Mouse (Mus musculus): ENCODE data around the gene Bod1l. TPM values are rescaled to one million over a fixed set of nuclear protein-coding genes. Genes with fewer than 3 reads are reported as not detected.

Gene Bod1l
- polyA plus RNA-seq, 1 experiment from 2014 or later: 30.1 TPM

- 97% methylated on average over 2 of the region's 2 CpGs for WGBS
- no peaks in the 10 kb centered on the region for H3K4me1 ChIP-seq
- no peak for ATAC-seq (ENCODE audit: low FRiP score)
- peaks cover 48% of the 10 kb centered on the region for H3K36me3 ChIP-seq
- no peak overlapping the region for H3K9ac ChIP-seq (replicated peaks)
- no peak overlapping the region for H3K4me2 ChIP-seq
- H3K27ac ChIP-seq (replicated peaks): no peak overlapping the region
- H3K4me3 ChIP-seq (replicated peaks): no peak overlapping the region
- no peaks in the 10 kb centered on the region for H3K27me3 ChIP-seq (replicated peaks)
- H3K9me3 ChIP-seq (replicated peaks): no peaks in the 10 kb centered on the region
Measured at GRCm38 (mm10) chr5:41801622-41802021, 42.5 kb downstream of the Bod1l start.

GRCm38 (mm10) chr5:41794434-41794833 lies 49.7 kb downstream of the Bod1l start:
- no peak for ATAC-seq (ENCODE audit: low FRiP score)
- H3K36me3 ChIP-seq: peaks cover 73% of the 10 kb centered on the region

GRCm38 (mm10) chr5:41790517-41790916 lies 53.6 kb downstream of the Bod1l start:
- H3K4me1 ChIP-seq: no peaks in the 10 kb centered on the region
- H3K4me2 ChIP-seq: no peak overlapping the region
- no peak overlapping the region for H3K27ac ChIP-seq (replicated peaks)
- ATAC-seq (ENCODE audit: low FRiP score): no peak
- H3K4me3 ChIP-seq (replicated peaks): no peak overlapping the region
- no peak overlapping the region for H3K9ac ChIP-seq (replicated peaks)
- peaks cover 84% of the 10 kb centered on the region for H3K36me3 ChIP-seq
- no peaks in the 10 kb centered on the region for H3K27me3 ChIP-seq (replicated peaks)
- 97% methylated on average over 2 of the region's 2 CpGs for WGBS
- H3K9me3 ChIP-seq (replicated peaks): no peaks in the 10 kb centered on the region

More at GRCm38 (mm10) chr5:41794434-41794833, 49.7 kb downstream of the Bod1l start:
- Histone ChIP-seq H3K9ac (replicated peaks) (no peak overlapping the region), H3K27ac (replicated peaks) (no peak overlapping the region), H3K4me3 (replicated peaks) (no peak overlapping the region), H3K27me3 (replicated peaks) (no peaks in the 10 kb centered on the region), H3K9me3 (replicated peaks) (no peaks in the 10 kb centered on the region), H3K4me1 (no peaks in the 10 kb centered on the region), H3K4me2 (no peak overlapping the region)

- H3K9me3 ChIP-seq (replicated peaks): no peaks in the 10 kb centered on the region
- H3K9ac ChIP-seq (replicated peaks): no peak overlapping the region
- H3K4me3 ChIP-seq (replicated peaks): no peak overlapping the region
- H3K27ac ChIP-seq (replicated peaks): no peak overlapping the region
- WGBS: 80% methylated on average over 6 of the region's 6 CpGs
- H3K27me3 ChIP-seq (replicated peaks): no peaks in the 10 kb centered on the region
- H3K36me3 ChIP-seq: peaks cover 82% of the 10 kb centered on the region
- ATAC-seq (ENCODE audit: low FRiP score): no peak
- H3K4me1 ChIP-seq: no peaks in the 10 kb centered on the region
- H3K4me2 ChIP-seq: no peak overlapping the region
Measured at GRCm38 (mm10) chr5:41788877-41789276, 55.2 kb downstream of the Bod1l start.

- Histone ChIP-seq H3K27ac (replicated peaks) (no peak overlapping the region), H3K9me3 (replicated peaks) (no peaks in the 10 kb centered on the region), H3K4me2 (no peak overlapping the region), H3K4me1 (no peaks in the 10 kb centered on the region), H3K36me3 (peaks cover 25% of the 10 kb centered on the region), H3K4me3 (replicated peaks) (no peak overlapping the region), H3K27me3 (replicated peaks) (no peaks in the 10 kb centered on the region), H3K9ac (replicated peaks) (no peak overlapping the region)
- no peak for ATAC-seq (ENCODE audit: low FRiP score)
- 94% methylated on average over 5 of the region's 5 CpGs for WGBS
Measured at GRCm38 (mm10) chr5:41781890-41782289, 62.2 kb downstream of the Bod1l start.

- H3K36me3 ChIP-seq: peaks cover 7% of the 10 kb centered on the region; the same call in 1 of the 2 replicates
- H3K4me1 ChIP-seq: no peaks in the 10 kb centered on the region
- H3K9ac ChIP-seq (replicated peaks): no peak overlapping the region
- no peak for ATAC-seq (ENCODE audit: low FRiP score)
- H3K9me3 ChIP-seq (replicated peaks): no peaks in the 10 kb centered on the region
- no peaks in the 10 kb centered on the region for H3K27me3 ChIP-seq (replicated peaks)
- 83% methylated on average over 3 of the region's 3 CpGs for WGBS
- no peak overlapping the region for H3K27ac ChIP-seq (replicated peaks)
- no peak overlapping the region for H3K4me2 ChIP-seq
- H3K4me3 ChIP-seq (replicated peaks): no peak overlapping the region
Measured at GRCm38 (mm10) chr5:41780026-41780425, 64.1 kb downstream of the Bod1l start.

GRCm38 (mm10) chr5:41775728-41776127 lies 68.4 kb downstream of the Bod1l start:
- no peaks in the 10 kb centered on the region for H3K4me1 ChIP-seq
- H3K27me3 ChIP-seq (replicated peaks): no peaks in the 10 kb centered on the region
- no peak overlapping the region for H3K4me2 ChIP-seq
- no peak for ATAC-seq (ENCODE audit: low FRiP score)
- H3K9ac ChIP-seq (replicated peaks): no peak overlapping the region
- no peaks in the 10 kb centered on the region for H3K9me3 ChIP-seq (replicated peaks)
- H3K27ac ChIP-seq (replicated peaks): no peak overlapping the region
- H3K4me3 ChIP-seq (replicated peaks): no peak overlapping the region
- WGBS: 49% methylated on average over 6 of the region's 6 CpGs
- no peaks in the 10 kb centered on the region for H3K36me3 ChIP-seq

DNA sequence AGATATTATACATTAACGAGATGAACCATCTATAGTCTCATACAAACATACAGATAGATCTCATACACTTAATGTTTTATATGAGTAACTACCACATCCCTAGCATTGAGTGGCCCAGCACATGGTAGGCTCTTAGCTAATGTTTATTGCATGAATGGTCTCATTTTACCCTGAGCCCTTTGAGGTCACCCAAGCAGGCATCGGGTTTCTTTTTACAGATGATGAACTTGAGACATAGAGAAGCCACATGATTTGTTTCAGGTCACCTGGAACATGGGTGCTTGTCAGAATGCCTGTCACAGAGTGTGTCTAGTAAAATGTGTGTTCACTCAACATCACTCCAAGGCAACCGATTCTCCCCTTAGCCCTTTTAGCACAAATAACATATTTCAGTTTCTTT lies 68.8 kb downstream of the Bod1l start:
- no peak overlapping the region for H3K9ac ChIP-seq (replicated peaks)
- H3K4me2 ChIP-seq: no peak overlapping the region
- no peak overlapping the region for H3K27ac ChIP-seq (replicated peaks)
- no peaks in the 10 kb centered on the region for H3K4me1 ChIP-seq
- H3K9me3 ChIP-seq (replicated peaks): no peaks in the 10 kb centered on the region
- 73% methylated on average over 3 of the region's 3 CpGs for WGBS
- no peaks in the 10 kb centered on the region for H3K36me3 ChIP-seq
- no peak for ATAC-seq (ENCODE audit: low FRiP score)
- H3K27me3 ChIP-seq (replicated peaks): no peaks in the 10 kb centered on the region
- H3K4me3 ChIP-seq (replicated peaks): no peak overlapping the region

GRCm38 (mm10) chr5:41768382-41769040 lies 75.6 kb downstream of the Bod1l start:
- peak overlapping the region; percentile 23 for H3K4me3 ChIP-seq (replicated peaks)
- WGBS: 4% methylated on average over 21 of the region's 21 CpGs
- H3K27ac ChIP-seq (replicated peaks): no peak overlapping the region
- peak; percentile 83; the same call in 1 of the 2 replicates for ATAC-seq (ENCODE audit: low FRiP score)
- H3K4me2 ChIP-seq: peak overlapping the region; percentile 48
- H3K9ac ChIP-seq (replicated peaks): no peak overlapping the region
- peaks cover 28% of the 10 kb centered on the region for H3K4me1 ChIP-seq
- H3K27me3 ChIP-seq (replicated peaks): peaks cover 48% of the 10 kb centered on the region
- no peaks in the 10 kb centered on the region for H3K36me3 ChIP-seq
- no peaks in the 10 kb centered on the region for H3K9me3 ChIP-seq (replicated peaks)

GRCm38 (mm10) chr5:41767296-41768200 lies 76.6 kb downstream of the Bod1l start:
- 3% methylated on average over 33 of the region's 33 CpGs for WGBS

GRCm38 (mm10) chr5:41766406-41767010 lies 77.6 kb downstream of the Bod1l start:
- no peaks in the 10 kb centered on the region for H3K9me3 ChIP-seq (replicated peaks)
- H3K27me3 ChIP-seq (replicated peaks): peaks cover 69% of the 10 kb centered on the region
- no peak overlapping the region for H3K4me2 ChIP-seq
- no peak for ATAC-seq (ENCODE audit: low FRiP score)
- H3K4me3 ChIP-seq (replicated peaks): no peak overlapping the region
- no peak overlapping the region for H3K9ac ChIP-seq (replicated peaks)
- peaks cover 39% of the 10 kb centered on the region for H3K4me1 ChIP-seq
- H3K36me3 ChIP-seq: no peaks in the 10 kb centered on the region
- 2% methylated on average over 27 of the region's 27 CpGs for WGBS
- H3K27ac ChIP-seq (replicated peaks): no peak overlapping the region

More at GRCm38 (mm10) chr5:41767296-41768200, 76.6 kb downstream of the Bod1l start:
- Histone ChIP-seq H3K4me3 (replicated peaks) (peak overlapping the region; percentile 23), H3K27ac (replicated peaks) (no peak overlapping the region), H3K27me3 (replicated peaks) (peaks cover 58% of the 10 kb centered on the region), H3K9ac (replicated peaks) (no peak overlapping the region), H3K9me3 (replicated peaks) (no peaks in the 10 kb centered on the region), H3K4me1 (peaks cover 33% of the 10 kb centered on the region), H3K36me3 (no peaks in the 10 kb centered on the region), H3K4me2 (peak overlapping the region; percentile 48)
- no peak for ATAC-seq (ENCODE audit: low FRiP score)
